Mouse (Mus musculus): ENCODE results near the gene Samd8. TPM values are rescaled to one million over a fixed set of nuclear protein-coding genes. Genes with fewer than 3 reads are reported as not detected.

The Samd8 gene
- polyA plus RNA-seq, 1 experiment from 2014 or later = 8.8 TPM

- H3K9me3 ChIP-seq (replicated peaks) = no peaks in the 10 kb centered on the region
- H3K27ac ChIP-seq = 0 out of 2 replicates have a peak overlapping the region, but pooled peaks have one; percentile 11
- 0 out of 2 replicates have a peak, but pooled peaks cover 6% of the 10 kb centered on the region for H3K4me1 ChIP-seq
- H3K9ac ChIP-seq = no peak overlapping the region
- no peaks in the 10 kb centered on the region for H3K27me3 ChIP-seq
- H3K4me2 ChIP-seq = no peak overlapping the region
- H3K4me3 ChIP-seq (replicated peaks) = no peak overlapping the region
- H3K36me3 ChIP-seq = no peaks in the 10 kb centered on the region
- no peak for ATAC-seq (replicated peaks; ENCODE audit: low FRiP score)
- 72% methylated on average over 3 of the region's 3 CpGs for WGBS
These were observed 56.4 kb downstream of the Samd8 start for GRCm38 (mm10) chr14:21806631-21807160.

GRCm38 (mm10) chr14:21808208-21808922 is 58.0 kb downstream of the Samd8 start:
- no peaks in the 10 kb centered on the region for H3K9me3 ChIP-seq (replicated peaks)
- H3K4me2 ChIP-seq = no peak overlapping the region
- H3K4me1 ChIP-seq = 0 out of 2 replicates have a peak, but pooled peaks cover 8% of the 10 kb centered on the region
- no peak overlapping the region for H3K27ac ChIP-seq
- no peak overlapping the region for H3K4me3 ChIP-seq (replicated peaks)
- ATAC-seq (replicated peaks; ENCODE audit: low FRiP score) = no peak
- no peak overlapping the region for H3K9ac ChIP-seq
- 74% methylated on average over 8 of the region's 8 CpGs for WGBS
- no peaks in the 10 kb centered on the region for H3K36me3 ChIP-seq
- H3K27me3 ChIP-seq = no peaks in the 10 kb centered on the region

- no peak for ATAC-seq (replicated peaks; ENCODE audit: low FRiP score)
- WGBS = 96% methylated on average over 2 of the region's 2 CpGs
These were observed 59.1 kb downstream of the Samd8 start for GRCm38 (mm10) chr14:21809418-21809817.

GRCm38 (mm10) chr14:21811301-21811700 is 61.0 kb downstream of the Samd8 start:
- H3K9me3 ChIP-seq (replicated peaks) = no peaks in the 10 kb centered on the region
- H3K4me3 ChIP-seq (replicated peaks) = no peak overlapping the region
- peaks cover 11% of the 10 kb centered on the region; the same call in 1 of the 2 replicates for H3K4me1 ChIP-seq
- H3K9ac ChIP-seq = no peak overlapping the region
- no peaks in the 10 kb centered on the region for H3K36me3 ChIP-seq
- H3K27ac ChIP-seq = no peak overlapping the region
- 82% methylated on average over 4 of the region's 4 CpGs for WGBS
- H3K27me3 ChIP-seq = no peaks in the 10 kb centered on the region
- no peak for ATAC-seq (replicated peaks; ENCODE audit: low FRiP score)
- H3K4me2 ChIP-seq = no peak overlapping the region

More at GRCm38 (mm10) chr14:21809418-21809817, 59.1 kb downstream of the Samd8 start:
- Histone ChIP-seq H3K27me3 (no peaks in the 10 kb centered on the region), H3K9me3 (replicated peaks) (no peaks in the 10 kb centered on the region), H3K4me2 (no peak overlapping the region), H3K27ac (no peak overlapping the region), H3K36me3 (no peaks in the 10 kb centered on the region), H3K9ac (no peak overlapping the region), H3K4me3 (replicated peaks) (no peak overlapping the region), H3K4me1 (peaks cover 13% of the 10 kb centered on the region; the same call in 1 of the 2 replicates)

- H3K9me3 ChIP-seq (replicated peaks) = no peaks in the 10 kb centered on the region
- WGBS = 84% methylated on average over 10 of the region's 10 CpGs
- H3K36me3 ChIP-seq = no peaks in the 10 kb centered on the region
- ATAC-seq (replicated peaks; ENCODE audit: low FRiP score) = no peak
- no peak overlapping the region for H3K9ac ChIP-seq
- no peaks in the 10 kb centered on the region for H3K27me3 ChIP-seq
- H3K4me2 ChIP-seq = no peak overlapping the region
- H3K27ac ChIP-seq = no peak overlapping the region
- H3K4me1 ChIP-seq = peaks cover 10% of the 10 kb centered on the region
- no peak overlapping the region for H3K4me3 ChIP-seq (replicated peaks)
These were observed 61.5 kb downstream of the Samd8 start for GRCm38 (mm10) chr14:21811744-21812393.

- Histone ChIP-seq H3K36me3 (no peaks in the 10 kb centered on the region), H3K4me2 (no peak overlapping the region), H3K27me3 (no peaks in the 10 kb centered on the region), H3K4me3 (replicated peaks) (no peak overlapping the region), H3K4me1 (peaks cover 10% of the 10 kb centered on the region), H3K9me3 (replicated peaks) (no peaks in the 10 kb centered on the region), H3K9ac (no peak overlapping the region), H3K27ac (no peak overlapping the region)
- ATAC-seq (replicated peaks; ENCODE audit: low FRiP score) = no peak
- WGBS = 21% methylated on average over 14 of the region's 14 CpGs
These were observed 62.3 kb downstream of the Samd8 start for GRCm38 (mm10) chr14:21812590-21813162.

GRCm38 (mm10) chr14:21813216-21813615 is 62.9 kb downstream of the Samd8 start:
- Histone ChIP-seq H3K9ac (no peak overlapping the region), H3K9me3 (replicated peaks) (no peaks in the 10 kb centered on the region), H3K36me3 (no peaks in the 10 kb centered on the region), H3K4me2 (no peak overlapping the region), H3K27me3 (no peaks in the 10 kb centered on the region), H3K27ac (no peak overlapping the region), H3K4me3 (replicated peaks) (no peak overlapping the region), H3K4me1 (peaks cover 10% of the 10 kb centered on the region)
- no peak for ATAC-seq (replicated peaks; ENCODE audit: low FRiP score)
- WGBS = 81% methylated on average over 4 of the region's 4 CpGs

- Histone ChIP-seq H3K27me3 (no peaks in the 10 kb centered on the region), H3K9me3 (replicated peaks) (no peaks in the 10 kb centered on the region), H3K9ac (no peak overlapping the region), H3K27ac (no peak overlapping the region), H3K4me2 (no peak overlapping the region), H3K4me1 (peaks cover 10% of the 10 kb centered on the region), H3K4me3 (replicated peaks) (no peak overlapping the region), H3K36me3 (no peaks in the 10 kb centered on the region)
- ATAC-seq (replicated peaks; ENCODE audit: low FRiP score) = no peak
- 75% methylated on average over 3 of the region's 3 CpGs for WGBS
These were observed 63.5 kb downstream of the Samd8 start for GRCm38 (mm10) chr14:21813847-21814246.

GRCm38 (mm10) chr14:21814606-21815005 is 64.3 kb downstream of the Samd8 start:
- H3K4me2 ChIP-seq = no peak overlapping the region

GRCm38 (mm10) chr14:21816255-21816654 is 65.9 kb downstream of the Samd8 start:
- H3K4me1 ChIP-seq = peaks cover 10% of the 10 kb centered on the region
- H3K4me2 ChIP-seq = no peak overlapping the region
- no peaks in the 10 kb centered on the region for H3K9me3 ChIP-seq (replicated peaks)
- ATAC-seq (replicated peaks; ENCODE audit: low FRiP score) = no peak
- H3K27me3 ChIP-seq = no peaks in the 10 kb centered on the region
- no peak overlapping the region for H3K9ac ChIP-seq
- no peak overlapping the region for H3K4me3 ChIP-seq (replicated peaks)
- no peak overlapping the region for H3K27ac ChIP-seq
- H3K36me3 ChIP-seq = no peaks in the 10 kb centered on the region
- 53% methylated on average over 3 of the region's 3 CpGs for WGBS

More at GRCm38 (mm10) chr14:21814606-21815005, 64.3 kb downstream of the Samd8 start:
- WGBS = 96% methylated on average over 4 of the region's 4 CpGs
- Histone ChIP-seq H3K4me1 (peaks cover 10% of the 10 kb centered on the region), H3K27me3 (no peaks in the 10 kb centered on the region), H3K36me3 (no peaks in the 10 kb centered on the region), H3K4me3 (replicated peaks) (no peak overlapping the region), H3K9me3 (replicated peaks) (no peaks in the 10 kb centered on the region), H3K9ac (no peak overlapping the region), H3K27ac (no peak overlapping the region)
- no peak for ATAC-seq (replicated peaks; ENCODE audit: low FRiP score)

- H3K36me3 ChIP-seq = no peaks in the 10 kb centered on the region
- H3K9me3 ChIP-seq (replicated peaks) = no peaks in the 10 kb centered on the region
- H3K9ac ChIP-seq = no peak overlapping the region
- H3K4me2 ChIP-seq = no peak overlapping the region
- 53% methylated on average over 4 of the region's 4 CpGs for WGBS
- peaks cover 14% of the 10 kb centered on the region for H3K4me1 ChIP-seq
- H3K4me3 ChIP-seq (replicated peaks) = no peak overlapping the region
- peak overlapping the region; percentile 24; the same call in 1 of the 2 replicates for H3K27ac ChIP-seq
- ATAC-seq (replicated peaks; ENCODE audit: low FRiP score) = no peak
- H3K27me3 ChIP-seq = no peaks in the 10 kb centered on the region
These were observed 67.1 kb downstream of the Samd8 start for GRCm38 (mm10) chr14:21817453-21817852.
